Mouse (Mus musculus) adipocyte (in vitro differentiated cells): Measurements from ENCODE around the gene Melk.

Experiments used
- DNase-seq: peaks from one replicate; pipeline ENCODE4 v3.0.0-alpha.2; 2016; ENCODE audit warnings: low spot score

Melk gene

GRCm38 (mm10) chr4:44327976-44328375 lies 27.3 kb downstream of the Melk start:
- DNase-seq = no peak

- DNase-seq = no peak
Observed at GRCm38 (mm10) chr4:44335006-44335405, 34.3 kb downstream of the Melk start.

GRCm38 (mm10) chr4:44361670-44362069 lies 61.0 kb downstream of the Melk start:
- no peak for DNase-seq

- DNase-seq = no peak
Observed at GRCm38 (mm10) chr4:44363434-44364013, 62.8 kb downstream of the Melk start.

- no peak for DNase-seq
Observed at GRCm38 (mm10) chr4:44392231-44393216, 91.8 kb downstream of the Melk start.

GRCm38 (mm10) chr4:44402607-44403006 lies 101.9 kb downstream of the Melk start:
- DNase-seq = no peak

- no peak for DNase-seq
Observed at GRCm38 (mm10) chr4:44404487-44404886, 103.8 kb downstream of the Melk start.
